Mouse (Mus musculus): ENCODE results near the gene Adgrd1.

DNA sequence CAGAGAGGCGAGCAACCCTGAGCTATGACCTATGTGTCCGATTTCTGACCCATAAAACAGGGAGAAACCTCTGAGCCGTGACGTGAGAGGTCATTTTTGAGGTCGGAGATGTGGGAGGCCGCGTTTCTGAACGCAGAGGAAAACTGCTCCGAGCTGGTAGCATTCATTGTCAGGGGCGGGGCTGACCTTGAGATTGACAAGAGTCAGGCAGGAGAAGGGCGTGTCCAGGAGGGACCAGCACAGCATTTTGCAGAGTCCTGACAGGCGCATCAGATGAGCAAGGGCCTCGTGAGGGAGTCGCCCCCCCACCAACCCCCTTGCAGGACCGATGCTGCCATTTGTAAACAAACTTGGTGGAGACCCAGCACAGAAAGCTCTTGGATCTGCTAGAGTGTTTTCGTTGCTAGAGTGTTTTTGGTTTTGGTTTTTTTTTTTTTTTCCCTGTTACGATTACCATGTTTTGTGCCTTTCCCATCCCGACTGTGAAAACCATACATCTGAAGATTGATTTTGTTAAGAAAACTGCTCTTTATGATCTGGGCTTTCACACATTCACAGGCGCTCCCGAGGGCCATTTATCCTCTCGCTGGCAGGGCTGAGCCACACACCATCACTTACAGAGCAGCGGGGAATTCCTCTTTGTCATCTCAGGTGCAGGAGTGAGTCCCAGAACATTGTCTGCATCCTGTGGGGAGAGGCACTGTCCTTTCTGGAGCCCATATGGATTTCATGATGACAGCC is 121.1 kb downstream of the Adgrd1 start:
- no peak for TF ChIP-seq POLR2A (IDR thresholded peaks at IDR 0.05; ENCODE audit: borderline replicate concordance, low read depth, low read length)
- no peak for TF ChIP-seq CTCF (IDR thresholded peaks at IDR 0.05; ENCODE audit: low read depth, low read length)

Data from bone marrow macrophage, adult 2 months (primary cell).